Mouse (Mus musculus) heart, postnatal 0 days (tissue): ENCODE results near the gene Asic2. TPM values are rescaled to one million over a fixed set of nuclear protein-coding genes. Genes with fewer than 3 reads are reported as not detected.

Experiments
- ATAC-seq: fragments of 200-750 bp; cut with Nextera tagmentation; 2 replicates; pipeline ENCODE4 v1.8.0; 2017; ENCODE audit warnings: low read depth, moderate number of reproducible peaks, moderate library complexity; ENCODE audit not compliant: insufficient read depth
- DNase-seq: peaks from one replicate; pipeline ENCODE4 v3.0.0-alpha.2; 2016; ENCODE audit warnings: low spot score
- H3K27ac ChIP-seq: fragments of 300-500 bp; sonication (generic); 2 replicates; pipeline ENCODE4 v1.5.1; 2014; ENCODE audit warnings: low read depth, mild to moderate bottlenecking
- H3K27me3 ChIP-seq: fragments of 300-500 bp; sonication (generic); 2 replicates; pipeline ENCODE4 v1.6.1; 2014; ENCODE audit warnings: low read length, mixed read lengths; ENCODE audit not compliant: control insufficient read depth, insufficient read depth
- H3K36me3 ChIP-seq: fragments of 300-500 bp; sonication (generic); replicated peaks from 2 replicates; pipeline ENCODE4 v1.6.1; 2014; ENCODE audit warnings: low read length, mixed read lengths; ENCODE audit not compliant: control insufficient read depth, insufficient read depth
- H3K4me1 ChIP-seq: fragments of 300-500 bp; sonication (generic); 2 replicates; pipeline ENCODE4 v1.6.1; 2014; ENCODE audit warnings: antibody characterized with exemption; ENCODE audit not compliant: control insufficient read depth, insufficient read depth
- H3K4me2 ChIP-seq: fragments of 300-500 bp; sonication (generic); 2 replicates; pipeline ENCODE4 v1.6.1; 2014; ENCODE audit warnings: low read depth, mild to moderate bottlenecking, low read length, moderate library complexity
- H3K4me3 ChIP-seq: fragments of 300-500 bp; sonication (generic); 2 replicates; pipeline ENCODE4 v1.5.1; 2014; ENCODE audit warnings: low read depth, low read length
- H3K9ac ChIP-seq: fragments of 300-500 bp; sonication (generic); replicated peaks from 2 replicates; pipeline ENCODE4 v1.6.1; 2014; ENCODE audit warnings: low read depth, low read length, mixed read lengths
- H3K9me3 ChIP-seq: fragments of 300-500 bp; sonication (generic); replicated peaks from 2 replicates; pipeline ENCODE4 v1.6.1; 2016; ENCODE audit warnings: low read length; ENCODE audit not compliant: control insufficient read depth
- CTCF ChIP-seq: IDR thresholded peaks from 2 replicates; pipeline ENCODE4 v1.5.1; 2016; ENCODE audit warnings: antibody characterized with exemption, control low read depth, low read depth
- EP300 ChIP-seq: IDR thresholded peaks from 2 replicates; pipeline ENCODE4 v1.6.1; 2016; ENCODE audit warnings: antibody characterized with exemption, low read depth
- WGBS: fragments of 180-500 bp; shearing (Covaris S2); extraction: QIAGEN DNeasy Blood & Tissue Kit; methylation state at CpG from one replicate; pipeline ENCODE4 v1.1.7; 2014; 5-methylcytosine and 5-hydroxymethylcytosine counted together
- polyA plus RNA-seq: library from polyadenylated mRNA; unstranded; fragments of >200 nt; fragmentation: Nextera tagmentation; extraction: Ambion mirVana; gene quantifications from 2 replicates; pipeline ENCODE4 v1.2.1, GENCODE M21; 2015
- total RNA-seq: library from RNA; depleted of rRNA; stranded (reverse); fragments of >200 nt; gene quantifications from 2 replicates; pipeline ENCODE4 v1.2.3, GENCODE M21; 2014; ENCODE audit warnings: low replicate concordance

Gene Asic2
- total and polyA plus RNA-seq, 2 experiments from 2014 or later: not detected

- H3K9ac ChIP-seq: no peak overlapping the region
- H3K4me1 ChIP-seq: no peaks in the 10 kb centered on the region
- H3K27me3 ChIP-seq: no peaks in the 10 kb centered on the region
- no peak for DNase-seq
- no peak for ATAC-seq
- no peak overlapping the region for H3K27ac ChIP-seq
- TF ChIP-seq EP300: no peak
- TF ChIP-seq CTCF: no peak
- H3K9me3 ChIP-seq: no peaks in the 10 kb centered on the region
- no peaks in the 10 kb centered on the region for H3K36me3 ChIP-seq
- WGBS: 68% methylated on average over 9 of the region's 9 CpGs
- no peak overlapping the region for H3K4me2 ChIP-seq
- no peak overlapping the region for H3K4me3 ChIP-seq
Measured at GRCm38 (mm10) chr11:81392855-81393254, 575.4 kb downstream of the Asic2 start.

- Histone ChIP-seq H3K36me3 (no peaks in the 10 kb centered on the region), H3K9ac (no peak overlapping the region), H3K27me3 (no peaks in the 10 kb centered on the region), H3K4me1 (no peaks in the 10 kb centered on the region), H3K9me3 (no peaks in the 10 kb centered on the region), H3K27ac (no peak overlapping the region), H3K4me2 (no peak overlapping the region), H3K4me3 (no peak overlapping the region)
- ATAC-seq (no peak), DNase-seq (no peak)
- WGBS: 80% methylated on average over 2 of the region's 2 CpGs
- TF ChIP-seq CTCF (no peak), EP300 (no peak)
Measured at GRCm38 (mm10) chr11:81386185-81386584, 582.1 kb downstream of the Asic2 start.

GRCm38 (mm10) chr11:81385547-81385946, 582.7 kb downstream of the Asic2 start:
- H3K9ac ChIP-seq: no peak overlapping the region
- no peaks in the 10 kb centered on the region for H3K27me3 ChIP-seq
- TF ChIP-seq EP300 (no peak), CTCF (no peak)
- H3K36me3 ChIP-seq: no peaks in the 10 kb centered on the region
- no peak overlapping the region for H3K4me3 ChIP-seq
- H3K4me1 ChIP-seq: no peaks in the 10 kb centered on the region
- H3K9me3 ChIP-seq: no peaks in the 10 kb centered on the region
- DNase-seq (no peak), ATAC-seq (no peak)
- no peak overlapping the region for H3K27ac ChIP-seq
- no peak overlapping the region for H3K4me2 ChIP-seq

GRCm38 (mm10) chr11:81374841-81375240, 593.4 kb downstream of the Asic2 start:
- ATAC-seq: no peak
- no peaks in the 10 kb centered on the region for H3K27me3 ChIP-seq
- DNase-seq: peak; percentile 28
- TF ChIP-seq EP300: no peak
- peak; percentile 76 for TF ChIP-seq CTCF
- no peak overlapping the region for H3K4me2 ChIP-seq
- no peak overlapping the region for H3K4me3 ChIP-seq
- no peaks in the 10 kb centered on the region for H3K9me3 ChIP-seq
- no peaks in the 10 kb centered on the region for H3K4me1 ChIP-seq
- H3K36me3 ChIP-seq: no peaks in the 10 kb centered on the region
- no peak overlapping the region for H3K9ac ChIP-seq
- no peak overlapping the region for H3K27ac ChIP-seq

- Histone ChIP-seq H3K4me2 (no peak overlapping the region), H3K9ac (no peak overlapping the region), H3K9me3 (no peaks in the 10 kb centered on the region), H3K27ac (no peak overlapping the region), H3K4me1 (no peaks in the 10 kb centered on the region), H3K4me3 (no peak overlapping the region), H3K36me3 (no peaks in the 10 kb centered on the region), H3K27me3 (no peaks in the 10 kb centered on the region)
- TF ChIP-seq EP300: no peak
- TF ChIP-seq CTCF: no peak
- ATAC-seq: no peak
- WGBS: 65% methylated on average over 8 of the region's 8 CpGs
- no peak for DNase-seq
Measured at GRCm38 (mm10) chr11:81374003-81374710, 594.1 kb downstream of the Asic2 start.

GRCm38 (mm10) chr11:81371545-81371944, 596.7 kb downstream of the Asic2 start:
- no peaks in the 10 kb centered on the region for H3K4me1 ChIP-seq
- H3K9ac ChIP-seq: no peak overlapping the region
- no peak for DNase-seq
- H3K27ac ChIP-seq: no peak overlapping the region
- TF ChIP-seq CTCF (no peak), EP300 (no peak)
- 42% methylated on average over 8 of the region's 8 CpGs for WGBS
- ATAC-seq: no peak
- no peak overlapping the region for H3K4me2 ChIP-seq
- H3K4me3 ChIP-seq: no peak overlapping the region
- no peaks in the 10 kb centered on the region for H3K27me3 ChIP-seq
- H3K36me3 ChIP-seq: no peaks in the 10 kb centered on the region
- H3K9me3 ChIP-seq: no peaks in the 10 kb centered on the region
